Mouse (Mus musculus) spleen, embryonic (tissue): ENCODE data around the gene Abca13.
"Not testable (repeated sequence)": the region's sequence is repeated elsewhere in the genome, so short reads cannot be mapped to it uniquely, and the experiment has no call there.

Experiments used
- CTCF ChIA-PET: fragments of 350-600 bp; sonication (Branson Sonifier 250); formaldehyde crosslinking; loops from one replicate; lab custom pipeline; 2022; lab: Charles Lee

Abca13 gene

GRCm38 (mm10) chr11:9191555-9192131 lies at the start of gene Abca13:
Abca13 (plus strand) TSS chr11:9191942.
- CTCF ChIA-PET: no interaction called here

GRCm38 (mm10) chr11:9145113-9145512 lies 46.6 kb upstream of the Abca13 start:
- CTCF ChIA-PET: no interaction called here

- CTCF ChIA-PET: no interaction called here
Observed at GRCm38 (mm10) chr11:9146115-9146514, 45.6 kb upstream of the Abca13 start.

GRCm38 (mm10) chr11:9146683-9147082 lies 45.1 kb upstream of the Abca13 start:
- CTCF ChIA-PET: no interaction called here

- CTCF ChIA-PET: no interaction called here
Observed at GRCm38 (mm10) chr11:9148206-9148605, 43.5 kb upstream of the Abca13 start.

- CTCF ChIA-PET: not testable (repeated sequence)
Observed at GRCm38 (mm10) chr11:9150403-9150802, 41.3 kb upstream of the Abca13 start.

GRCm38 (mm10) chr11:9159953-9160352 lies 31.8 kb upstream of the Abca13 start:
- CTCF ChIA-PET: no interaction called here

- CTCF ChIA-PET: no interaction called here
Observed at GRCm38 (mm10) chr11:9167331-9167730, 24.4 kb upstream of the Abca13 start.

- CTCF ChIA-PET: no interaction called here
Observed at GRCm38 (mm10) chr11:9181477-9181876, 10.3 kb upstream of the Abca13 start.

- CTCF ChIA-PET: not testable (repeated sequence)
Observed at GRCm38 (mm10) chr11:9189471-9189870, 2.3 kb upstream of the Abca13 start.

GRCm38 (mm10) chr11:9190772-9191554 lies 779 bp upstream of the Abca13 start:
- CTCF ChIA-PET: no interaction called here

GRCm38 (mm10) chr11:9194861-9195260 lies 3.1 kb downstream of the Abca13 start:
- CTCF ChIA-PET: no interaction called here

- CTCF ChIA-PET: no interaction called here
Observed at GRCm38 (mm10) chr11:9199868-9200267, 8.1 kb downstream of the Abca13 start.

- CTCF ChIA-PET: no interaction called here
Observed at GRCm38 (mm10) chr11:9210707-9211106, 19.0 kb downstream of the Abca13 start.

- CTCF ChIA-PET: no interaction called here
Observed at GRCm38 (mm10) chr11:9213580-9213979, 21.8 kb downstream of the Abca13 start.

- CTCF ChIA-PET: no interaction called here
Observed at GRCm38 (mm10) chr11:9216252-9216651, 24.5 kb downstream of the Abca13 start.

GRCm38 (mm10) chr11:9220501-9220900 lies 28.8 kb downstream of the Abca13 start:
- CTCF ChIA-PET: no interaction called here

- CTCF ChIA-PET: no interaction called here
Observed at GRCm38 (mm10) chr11:9221646-9222045, 29.9 kb downstream of the Abca13 start.

- CTCF ChIA-PET: no interaction called here
Observed at GRCm38 (mm10) chr11:9226399-9226798, 34.7 kb downstream of the Abca13 start.

GRCm38 (mm10) chr11:9249627-9250026 lies 57.9 kb downstream of the Abca13 start:
- CTCF ChIA-PET: not testable (repeated sequence)

GRCm38 (mm10) chr11:9263072-9263471 lies 71.3 kb downstream of the Abca13 start:
- CTCF ChIA-PET: not testable (repeated sequence)

GRCm38 (mm10) chr11:9269090-9269489 lies 77.3 kb downstream of the Abca13 start:
- CTCF ChIA-PET: no interaction called here

- CTCF ChIA-PET: no interaction called here
Observed at GRCm38 (mm10) chr11:9285204-9285603, 93.5 kb downstream of the Abca13 start.
